Mouse (Mus musculus): Measurements from ENCODE around the gene B3glct. TPM values are rescaled to one million over a fixed set of nuclear protein-coding genes. Genes with fewer than 3 reads are reported as not detected.

Gene B3glct
- total RNA-seq, 1 experiment from 2014 or later = 13.2 TPM

DNA sequence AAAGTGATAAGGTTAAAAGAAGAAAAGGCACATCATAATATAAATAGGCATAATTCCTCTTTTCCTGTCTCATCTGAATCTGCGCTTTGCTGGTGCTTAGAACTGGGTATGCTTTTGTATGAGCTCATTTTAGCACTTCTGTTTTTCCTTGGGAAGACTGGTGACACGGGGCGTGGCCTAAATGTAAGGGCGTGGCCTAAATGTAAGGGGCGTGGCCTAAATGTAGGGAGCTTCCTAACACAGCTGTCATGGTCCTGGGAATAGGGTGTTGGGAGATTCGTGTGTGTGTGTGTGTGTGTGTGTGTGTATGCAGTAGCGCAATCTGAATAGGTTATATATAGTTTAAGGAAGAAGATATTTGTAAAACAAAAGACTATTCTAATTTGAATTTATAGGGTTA is 62.1 kb downstream of the B3glct start:
- no peak for ATAC-seq (replicated peaks; ENCODE audit: low read depth, poor library complexity, severe bottlenecking)

DNA sequence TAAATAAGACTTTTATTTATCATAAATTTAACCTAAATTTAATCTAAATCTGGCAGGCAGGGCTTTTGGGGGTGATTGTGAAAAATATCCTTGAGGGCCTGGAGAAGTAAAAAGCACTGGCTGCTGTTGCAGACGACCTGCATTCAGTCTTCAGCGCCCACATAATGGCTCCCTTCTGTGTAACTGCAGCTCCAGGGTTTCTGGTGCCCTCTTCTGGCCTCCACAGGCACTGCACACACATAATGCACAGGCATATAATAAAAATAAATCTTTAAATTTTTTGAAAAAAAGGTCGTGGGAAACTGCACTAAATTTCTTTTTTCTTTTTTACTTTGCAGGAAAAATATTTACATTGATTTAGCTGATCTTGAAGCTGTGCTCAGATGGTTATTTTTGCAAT is 62.7 kb downstream of the B3glct start:
- no peak for ATAC-seq (replicated peaks; ENCODE audit: low read depth, poor library complexity, severe bottlenecking)

GRCm38 (mm10) chr5:149742286-149742685 is 64.3 kb downstream of the B3glct start:
- ATAC-seq (replicated peaks; ENCODE audit: low read depth, poor library complexity, severe bottlenecking) = no peak

DNA sequence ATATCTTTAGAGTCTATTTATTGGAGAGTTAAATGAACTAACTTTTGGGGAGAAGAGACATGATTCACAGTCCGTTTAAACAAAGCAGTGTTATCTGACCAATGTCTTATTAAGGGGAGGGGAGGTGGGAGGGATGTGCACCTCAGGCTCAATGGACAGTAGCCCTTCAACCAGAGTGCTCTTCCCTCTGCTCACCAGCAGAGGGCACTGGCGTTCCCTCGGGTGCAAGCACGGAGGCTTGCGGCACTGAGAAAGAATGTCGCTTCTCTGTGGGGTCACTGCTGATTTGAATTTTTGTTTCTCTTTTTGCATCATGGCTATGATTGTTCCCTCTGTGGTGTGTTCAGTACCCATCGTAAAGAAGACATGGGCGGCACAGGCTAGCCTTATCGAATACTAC is 67.0 kb downstream of the B3glct start:
- ATAC-seq (replicated peaks; ENCODE audit: low read depth, poor library complexity, severe bottlenecking) = no peak

GRCm38 (mm10) chr5:149748640-149749580 is 70.9 kb downstream of the B3glct start:
- ATAC-seq (replicated peaks; ENCODE audit: low read depth, poor library complexity, severe bottlenecking) = no peak

- ATAC-seq (replicated peaks; ENCODE audit: low read depth, poor library complexity, severe bottlenecking) = no peak
Measured at GRCm38 (mm10) chr5:149751861-149752260, 73.8 kb downstream of the B3glct start.

DNA sequence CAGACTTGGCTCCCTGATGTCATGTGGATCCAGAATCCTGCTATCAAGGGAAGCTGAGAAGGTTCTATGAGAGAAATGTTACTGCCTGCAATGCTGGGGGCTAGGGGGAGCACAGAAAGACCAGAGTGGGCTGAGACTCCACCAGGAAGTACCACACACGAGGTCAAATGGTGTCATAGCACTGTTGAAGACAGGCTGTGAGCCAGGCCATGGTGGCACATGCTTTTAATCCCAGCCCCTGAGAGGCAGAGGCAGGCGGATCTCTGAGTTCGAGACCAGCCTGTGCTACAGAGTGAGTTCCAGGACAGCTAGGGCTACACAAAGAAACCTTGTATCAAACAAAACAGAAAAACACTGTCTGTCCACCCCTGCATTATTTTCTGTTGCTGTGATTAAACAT is 75.0 kb downstream of the B3glct start:
- no peak for ATAC-seq (replicated peaks; ENCODE audit: low read depth, poor library complexity, severe bottlenecking)

GRCm38 (mm10) chr5:149767116-149767515 is 89.1 kb downstream of the B3glct start:
- ATAC-seq (replicated peaks; ENCODE audit: low read depth, poor library complexity, severe bottlenecking) = 0 out of 2 replicates have a peak, but pooled peaks have one; percentile 45

GRCm38 (mm10) chr5:149767651-149768301 is 89.7 kb downstream of the B3glct start:
- no peak for ATAC-seq (replicated peaks; ENCODE audit: low read depth, poor library complexity, severe bottlenecking)

GRCm38 (mm10) chr5:149769666-149770065 is 91.6 kb downstream of the B3glct start:
- ATAC-seq (replicated peaks; ENCODE audit: low read depth, poor library complexity, severe bottlenecking) = no peak

DNA sequence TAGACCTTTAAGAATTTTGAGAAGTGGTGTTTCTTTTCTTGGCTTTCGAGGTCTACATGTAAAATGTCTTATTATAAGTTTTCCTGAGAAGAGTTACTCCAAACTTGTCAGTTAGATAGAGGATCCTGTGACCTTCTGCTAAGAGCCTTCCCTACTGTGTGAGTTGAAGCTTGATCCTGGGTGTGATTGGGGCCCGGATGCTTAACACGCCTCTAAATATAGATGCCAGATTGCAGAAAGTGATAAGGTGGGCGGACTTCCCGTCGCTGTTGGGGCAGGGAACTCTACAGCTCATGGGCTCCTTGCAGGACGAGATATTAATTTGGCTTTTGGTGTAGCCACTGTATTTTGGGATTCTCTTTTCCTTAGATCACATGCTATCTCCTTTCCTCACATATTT is 98.0 kb downstream of the B3glct start:
- ATAC-seq (replicated peaks; ENCODE audit: low read depth, poor library complexity, severe bottlenecking) = peak; percentile 63

DNA sequence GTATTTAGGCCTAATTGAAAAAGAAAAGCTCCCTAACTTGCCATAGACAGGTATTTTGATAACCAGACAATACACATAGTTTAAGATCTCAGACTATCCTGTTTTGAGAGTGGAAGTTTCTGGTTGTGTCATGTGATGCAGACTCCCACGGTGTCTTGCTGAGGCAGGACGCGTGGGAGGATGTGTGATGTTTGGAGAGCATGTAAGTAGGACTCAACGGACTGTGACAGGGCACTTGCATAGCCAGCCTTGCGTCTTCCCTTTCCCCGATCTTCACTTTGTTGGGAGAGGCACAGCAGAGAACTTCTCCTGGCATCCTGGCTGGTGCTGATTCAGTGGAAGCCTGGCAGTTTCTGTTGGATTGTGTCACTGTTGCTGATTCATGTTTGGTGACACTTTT is 101.7 kb downstream of the B3glct start:
- ATAC-seq (replicated peaks; ENCODE audit: low read depth, poor library complexity, severe bottlenecking) = no peak

DNA sequence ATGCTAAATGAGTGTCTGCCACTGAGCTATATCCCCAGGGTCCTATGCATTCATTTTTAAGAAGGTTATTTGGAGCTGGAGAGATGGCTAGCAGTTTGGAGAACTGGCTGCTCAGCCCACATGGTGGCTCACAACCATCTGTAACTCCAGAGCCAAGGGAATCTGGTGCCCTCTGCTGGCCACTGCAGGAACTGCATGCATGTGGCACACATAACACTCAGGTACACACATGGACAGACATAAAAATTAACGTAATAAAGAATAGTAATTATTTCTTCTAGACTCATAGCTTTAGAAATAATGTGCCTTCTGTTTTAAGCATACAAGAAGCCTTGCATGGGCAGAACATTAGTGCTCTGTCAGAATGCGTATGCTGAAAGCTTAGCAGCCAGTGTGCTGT is 102.4 kb downstream of the B3glct start:
- no peak for ATAC-seq (replicated peaks; ENCODE audit: low read depth, poor library complexity, severe bottlenecking)

DNA sequence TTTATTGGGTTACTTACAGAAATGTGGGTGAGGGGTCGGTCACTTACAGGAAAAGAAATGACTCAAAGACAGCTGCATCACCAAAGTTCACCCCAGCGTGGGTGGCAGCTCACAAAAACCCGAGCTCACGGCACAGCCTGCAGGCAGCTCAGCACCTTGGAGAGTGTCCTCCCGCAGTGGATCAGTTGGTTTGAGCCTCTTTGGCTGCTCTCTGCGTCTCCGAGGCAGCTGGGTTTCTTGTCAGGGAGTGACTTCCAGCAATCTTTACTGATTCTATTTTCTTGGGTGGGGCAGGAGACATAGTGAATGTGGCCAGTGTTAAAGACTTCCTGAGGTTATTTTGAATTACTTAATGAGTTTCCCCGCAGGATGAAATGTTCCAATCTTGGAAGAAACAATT is 112.1 kb downstream of the B3glct start:
- ATAC-seq (replicated peaks; ENCODE audit: low read depth, poor library complexity, severe bottlenecking) = 0 out of 2 replicates have a peak, but pooled peaks have one; percentile 32

DNA sequence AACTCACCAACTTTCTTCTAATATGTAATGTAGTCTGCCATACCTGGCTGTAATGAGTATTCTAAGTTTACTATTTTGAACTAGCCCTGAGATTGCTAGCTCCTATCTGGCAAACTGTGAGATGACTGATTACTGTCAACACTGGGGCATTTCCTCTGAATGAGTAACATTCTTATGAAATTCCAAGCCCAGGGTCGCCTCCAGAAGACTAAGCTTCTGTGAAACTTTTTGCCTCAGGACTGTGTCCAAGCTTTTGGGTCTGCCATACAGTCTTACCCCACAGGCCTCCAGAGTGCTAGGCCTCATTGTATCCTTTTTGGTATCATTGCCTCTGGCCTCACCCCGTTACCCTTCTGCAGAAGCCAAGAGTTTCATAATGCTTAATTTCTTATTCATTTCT is 132.0 kb downstream of the B3glct start:
- ATAC-seq (replicated peaks; ENCODE audit: low read depth, poor library complexity, severe bottlenecking) = no peak

DNA sequence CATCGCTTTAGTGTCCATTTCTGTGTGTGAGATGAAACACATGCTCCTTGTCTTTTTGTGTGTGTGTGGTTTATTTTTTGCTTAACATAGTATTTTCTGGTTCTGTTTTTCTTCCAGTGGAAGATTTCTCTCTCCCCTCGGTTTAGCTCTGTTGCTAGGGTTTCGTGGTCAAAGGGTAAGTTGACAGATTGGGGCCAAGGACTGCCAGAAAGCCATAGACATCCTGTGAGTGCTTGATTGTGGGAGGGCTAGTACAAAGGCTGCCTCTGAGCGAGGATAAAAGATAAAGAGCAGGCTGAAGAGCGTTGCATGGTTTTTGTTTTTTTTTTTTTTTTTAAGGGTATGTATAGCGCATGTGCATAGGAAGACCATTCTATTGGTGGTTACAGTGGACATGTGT is 133.8 kb downstream of the B3glct start:
- no peak for ATAC-seq (replicated peaks; ENCODE audit: low read depth, poor library complexity, severe bottlenecking)

Other genes with a start within 250 kb of the B3glct start
- 2.1 TPM in 1 of 2 replicates, not detected in the other for gene Tex26, start 238.6 kb upstream of the B3glct start, total RNA-seq (2017)
- gene Wdr95, start 149.6 kb upstream of the B3glct start, total RNA-seq (2017) = not detected in 2 replicates
- gene Hsph1, start 41.9 kb upstream of the B3glct start, total RNA-seq (2017) = 72.0 and 88.1 TPM in 2 replicates